In the genomic region with DNA sequence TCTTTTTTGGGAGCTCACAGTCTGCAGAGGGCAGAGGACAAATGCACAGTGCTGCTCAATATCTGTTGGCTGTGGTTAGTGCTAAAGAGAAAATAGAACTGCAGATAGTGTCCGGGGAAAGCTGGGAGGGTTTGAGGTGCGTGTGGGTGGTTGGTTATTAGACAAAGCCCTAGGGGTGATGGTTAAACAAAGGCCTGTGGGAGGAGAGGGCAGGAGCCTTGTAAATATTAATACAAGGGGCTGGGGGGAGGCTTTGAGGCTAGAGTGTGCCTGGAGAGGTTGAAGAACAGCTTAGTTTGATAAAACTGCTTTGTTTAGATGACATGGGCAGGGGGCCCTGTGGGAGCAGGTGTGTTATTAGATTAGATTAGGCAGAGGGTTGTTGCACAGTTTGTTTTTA, we compare ENCODE assay signal across 13 mouse cellular contexts.
DNase-seq lines count a peak whose midpoint lies in the region; ATAC-seq lines count a peak whose summit lies in the region.
"Had no signal": no experiment of that assay in that cellular context is flagged by ENCODE, and none has a peak within 500 bp of the region (broad histone marks: within the 10 kb centered on the region; RNA-seq: fewer than 3 reads in every experiment).

No protein-coding gene starts in this region.

- no peak overlapping the region for H3K4me3 ChIP-seq in heart, embryonic 16.5 days (ENCODE audit: low read length)
- H3K4me3 ChIP-seq in liver, embryonic 15.5 days (replicated peaks), result no peak overlapping the region
- H3K4me3 ChIP-seq in midbrain, embryonic 11.5 days (ENCODE audit: low read depth, low read length), result no peak overlapping the region
- no peak overlapping the region for H3K4me3 ChIP-seq in hindbrain, embryonic 14.5 days (replicated peaks; ENCODE audit: low read length)
- H3K4me3 ChIP-seq: forebrain, embryonic 15.5 days; lung, embryonic 15.5 days; midbrain, embryonic 10.5 days had no signal

- peaks cover 45% of the 10 kb centered on the region for H3K4me1 ChIP-seq in heart, embryonic 16.5 days (ENCODE audit: control insufficient read depth, insufficient read depth, low read length)
- H3K4me1 ChIP-seq in liver, embryonic 15.5 days (replicated peaks), result peaks cover 27% of the 10 kb centered on the region
- H3K4me1 ChIP-seq in midbrain, embryonic 11.5 days (ENCODE audit: control insufficient read depth, insufficient read depth, low read length), result peaks cover 6% of the 10 kb centered on the region
- H3K4me1 ChIP-seq in hindbrain, embryonic 14.5 days (replicated peaks; ENCODE audit: control insufficient read depth, insufficient read depth, low read length), result no peaks in the 10 kb centered on the region
- H3K4me1 ChIP-seq: forebrain, embryonic 15.5 days had no signal

- H3K27me3 ChIP-seq in heart, embryonic 16.5 days (ENCODE audit: control insufficient read depth, insufficient read depth, low read length), result no peaks in the 10 kb centered on the region
- H3K27me3 ChIP-seq in liver, embryonic 15.5 days, result no peaks in the 10 kb centered on the region
- H3K27me3 ChIP-seq in midbrain, embryonic 11.5 days (ENCODE audit: control insufficient read depth, insufficient read depth, low read length), result peaks cover 11% of the 10 kb centered on the region; the same call in 1 of the 2 replicates
- peaks cover 7% of the 10 kb centered on the region for H3K27me3 ChIP-seq in hindbrain, embryonic 14.5 days (ENCODE audit: control insufficient read depth, insufficient read depth, low read length)
- H3K27me3 ChIP-seq: forebrain, embryonic 15.5 days; lung, embryonic 15.5 days had no signal

- 13% methylated on average over 2 of the region's 2 CpGs for WGBS in heart, embryonic 16.5 days
- 0% methylated on average over 2 of the region's 2 CpGs for WGBS in liver, embryonic 15.5 days (ENCODE audit: insufficient replicate concordance)
- 12% methylated on average over 2 of the region's 2 CpGs for WGBS in midbrain, embryonic 11.5 days
- WGBS in hindbrain, embryonic 14.5 days, result 12% methylated on average over 2 of the region's 2 CpGs

- no peaks in the 10 kb centered on the region for H3K9me3 ChIP-seq in heart, embryonic 16.5 days (replicated peaks; ENCODE audit: control insufficient read depth, low read length)
- no peaks in the 10 kb centered on the region for H3K9me3 ChIP-seq in liver, embryonic 15.5 days (replicated peaks)
- H3K9me3 ChIP-seq in midbrain, embryonic 11.5 days (ENCODE audit: control insufficient read depth, low read length), result no peaks in the 10 kb centered on the region
- no peaks in the 10 kb centered on the region for H3K9me3 ChIP-seq in hindbrain, embryonic 14.5 days (ENCODE audit: control insufficient read depth, low read length)
- H3K9me3 ChIP-seq: forebrain, embryonic 15.5 days; lung, embryonic 15.5 days; midbrain, embryonic 10.5 days had no signal

- peak; percentile 14 for DNase-seq in testis, postnatal 14 days (ENCODE audit: low spot score)
- no peak for DNase-seq in testis, postnatal 10 days (ENCODE audit: low spot score)
- no peak for DNase-seq in midbrain, embryonic 11.5 days (ENCODE audit: low spot score, missing footprints)
- no peak for DNase-seq in hindbrain, embryonic 14.5 days (ENCODE audit: low spot score)
- DNase-seq: adrenal gland, postnatal 14 days; cerebellum, adult 9-11 months had no signal

- H3K4me2 ChIP-seq in heart, embryonic 16.5 days (ENCODE audit: low read depth, low read length), result no peak overlapping the region
- H3K4me2 ChIP-seq in liver, embryonic 15.5 days, result no peak overlapping the region
- no peak overlapping the region for H3K4me2 ChIP-seq in midbrain, embryonic 11.5 days
- H3K4me2 ChIP-seq in hindbrain, embryonic 14.5 days (replicated peaks), result no peak overlapping the region
- H3K4me2 ChIP-seq: forebrain, embryonic 15.5 days; lung, embryonic 15.5 days had no signal

- 0 out of 2 replicates have a peak, but pooled peaks have one; percentile 37 for ATAC-seq in heart, embryonic 16.5 days (replicated peaks; ENCODE audit: extremely low read depth, insufficient read depth, low FRiP score)
- ATAC-seq in liver, embryonic 15.5 days (ENCODE audit: insufficient read depth), result peak; percentile 68
- ATAC-seq in midbrain, embryonic 11.5 days (ENCODE audit: low FRiP score), result no peak
- ATAC-seq in cerebellum, adult (ENCODE audit: insufficient number of reproducible peaks, low FRiP score, low TSS enrichment), result no peak
- ATAC-seq in hindbrain, embryonic 14.5 days (ENCODE audit: low FRiP score), result no peak
- ATAC-seq: CD4-positive, CD25-positive, alpha-beta regulatory T cell, adult 4 months; forebrain, embryonic 15.5 days had no signal

- H3K36me3 ChIP-seq in heart, embryonic 16.5 days (ENCODE audit: control insufficient read depth, insufficient read depth), result no peaks in the 10 kb centered on the region; the same call in 1 of the 2 replicates
- no peaks in the 10 kb centered on the region for H3K36me3 ChIP-seq in liver, embryonic 15.5 days (replicated peaks)
- H3K36me3 ChIP-seq in midbrain, embryonic 11.5 days (ENCODE audit: control insufficient read depth, insufficient read depth, low read length), result no peaks in the 10 kb centered on the region
- no peaks in the 10 kb centered on the region for H3K36me3 ChIP-seq in hindbrain, embryonic 14.5 days (replicated peaks; ENCODE audit: control insufficient read depth, insufficient read depth)
- H3K36me3 ChIP-seq: forebrain, embryonic 15.5 days; lung, embryonic 15.5 days; midbrain, embryonic 10.5 days had no signal

- peak overlapping the region; percentile 82 for H3K27ac ChIP-seq in heart, embryonic 16.5 days (ENCODE audit: low read length)
- no peak overlapping the region; the same call in 1 of the 2 replicates for H3K27ac ChIP-seq in liver, embryonic 15.5 days (replicated peaks)
- H3K27ac ChIP-seq in midbrain, embryonic 11.5 days (ENCODE audit: low read depth, low read length), result no peak overlapping the region
- no peak overlapping the region for H3K27ac ChIP-seq in hindbrain, embryonic 14.5 days
- H3K27ac ChIP-seq: forebrain, embryonic 15.5 days; lung, embryonic 15.5 days; midbrain, embryonic 10.5 days had no signal

- H3K9ac ChIP-seq in heart, embryonic 16.5 days (ENCODE audit: low read length), result peak overlapping the region; percentile 38; the same call in 1 of the 2 replicates
- no peak overlapping the region for H3K9ac ChIP-seq in liver, embryonic 15.5 days
- H3K9ac ChIP-seq in midbrain, embryonic 11.5 days (ENCODE audit: low read length), result no peak overlapping the region
- H3K9ac ChIP-seq in hindbrain, embryonic 14.5 days, result no peak overlapping the region
- H3K9ac ChIP-seq: forebrain, embryonic 15.5 days; lung, embryonic 15.5 days had no signal

Comparison
In these comparisons a context has a peak if more than half of its experiments do, and no peak if none do; other contexts are left out.
1. ATAC-seq: peak in heart, embryonic 16.5 days (single experiment) and liver, embryonic 15.5 days (single experiment); none in midbrain, embryonic 11.5 days (single experiment), cerebellum, adult (single experiment) and hindbrain, embryonic 14.5 days (single experiment).